Mouse (Mus musculus): Measurements from ENCODE around the gene Gm813. TPM values are rescaled to one million over a fixed set of nuclear protein-coding genes. Genes with fewer than 3 reads are reported as not detected.

The Gm813 gene
- polyA plus RNA-seq, 1 experiment from 2014 or later, result not detected

GRCm38 (mm10) chr16:58638689-58639175, 22.0 kb upstream of the Gm813 start, which contains the start of gene E330017A01Rik:
Gene E330017A01Rik (minus strand): TSS chr16:58638739.
- H3K27ac ChIP-seq (ENCODE audit: low read length), result no peak within 1 kb of the TSS
- no peak within 1 kb of the TSS for H3K4me2 ChIP-seq (ENCODE audit: low read length)
- no peaks in the 10 kb centered on the region for H3K36me3 ChIP-seq (ENCODE audit: control insufficient read depth, insufficient read depth, low read length)
- no peaks in the 10 kb centered on the region for H3K9me3 ChIP-seq (replicated peaks; ENCODE audit: control insufficient read depth, low read length, poor library complexity, severe bottlenecking)
- no peak within 1 kb of the TSS for H3K9ac ChIP-seq (ENCODE audit: low read depth, low read length)
- ATAC-seq, result no peak
- H3K4me3 ChIP-seq (ENCODE audit: low read depth, low read length), result no peak within 1 kb of the TSS
- H3K27me3 ChIP-seq (ENCODE audit: control insufficient read depth, insufficient read depth, low read depth, low read length), result no peaks in the 10 kb centered on the region
- WGBS, result 90% methylated on average over 3 of the region's 3 CpGs
- H3K4me1 ChIP-seq (ENCODE audit: control insufficient read depth, insufficient read depth, low read length), result no peaks in the 10 kb centered on the region

DNA sequence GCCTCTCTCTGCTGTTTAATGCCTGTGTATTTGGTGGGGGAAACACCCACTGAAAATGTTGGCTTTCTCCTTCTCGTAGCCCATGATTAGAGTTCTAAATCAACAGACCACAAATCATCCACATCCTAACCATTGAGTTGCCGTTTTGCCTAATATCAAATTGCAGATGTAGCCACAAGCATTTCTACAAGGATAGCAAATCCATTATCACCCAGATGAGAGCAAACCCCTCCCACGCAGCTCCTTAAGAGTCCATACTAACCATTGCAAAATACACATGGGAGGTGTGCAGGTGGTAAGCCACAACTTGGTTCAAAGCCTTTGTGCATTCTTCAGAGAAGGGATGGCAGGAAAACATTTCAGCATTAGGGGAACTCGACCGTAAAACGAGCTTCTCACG, 21.2 kb upstream of the Gm813 start:
- H3K27me3 ChIP-seq (ENCODE audit: control insufficient read depth, insufficient read depth, low read depth, low read length), result no peaks in the 10 kb centered on the region
- no peaks in the 10 kb centered on the region for H3K36me3 ChIP-seq (ENCODE audit: control insufficient read depth, insufficient read depth, low read length)
- no peaks in the 10 kb centered on the region for H3K4me1 ChIP-seq (ENCODE audit: control insufficient read depth, insufficient read depth, low read length)
- H3K4me2 ChIP-seq (ENCODE audit: low read length), result no peak overlapping the region
- no peak overlapping the region for H3K4me3 ChIP-seq (ENCODE audit: low read depth, low read length)
- WGBS, result 81% methylated on average over 7 of the region's 7 CpGs
- H3K27ac ChIP-seq (ENCODE audit: low read length), result no peak overlapping the region
- H3K9me3 ChIP-seq (replicated peaks; ENCODE audit: control insufficient read depth, low read length, poor library complexity, severe bottlenecking), result no peaks in the 10 kb centered on the region
- no peak for ATAC-seq
- no peak overlapping the region for H3K9ac ChIP-seq (ENCODE audit: low read depth, low read length)

DNA sequence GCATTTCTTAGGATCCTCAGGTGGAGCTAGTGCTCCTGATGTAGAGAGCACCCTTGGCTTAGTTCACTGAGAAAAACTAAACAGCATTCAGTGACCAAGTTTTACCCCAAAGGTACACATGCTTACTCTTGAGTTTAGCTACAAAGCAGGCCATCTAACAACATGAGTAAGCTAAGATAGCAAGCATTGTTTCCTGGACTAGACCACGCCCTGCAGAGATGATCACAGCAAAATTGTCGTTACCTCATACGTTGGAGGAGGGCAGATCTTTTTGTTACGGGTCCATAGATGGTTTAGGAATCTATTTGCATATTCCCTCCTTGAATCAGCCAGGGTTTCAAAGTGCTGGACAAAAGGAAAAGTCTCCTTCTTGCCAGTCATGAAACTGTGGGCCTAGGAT, 20.7 kb upstream of the Gm813 start:
- WGBS, result 87% methylated on average over 4 of the region's 4 CpGs
- Histone ChIP-seq H3K36me3 (ENCODE audit: control insufficient read depth, insufficient read depth, low read length) (no peaks in the 10 kb centered on the region), H3K9me3 (replicated peaks; ENCODE audit: control insufficient read depth, low read length, poor library complexity, severe bottlenecking) (no peaks in the 10 kb centered on the region), H3K4me2 (ENCODE audit: low read length) (no peak overlapping the region), H3K9ac (ENCODE audit: low read depth, low read length) (no peak overlapping the region), H3K27me3 (ENCODE audit: control insufficient read depth, insufficient read depth, low read depth, low read length) (no peaks in the 10 kb centered on the region), H3K27ac (ENCODE audit: low read length) (no peak overlapping the region), H3K4me1 (ENCODE audit: control insufficient read depth, insufficient read depth, low read length) (no peaks in the 10 kb centered on the region), H3K4me3 (ENCODE audit: low read depth, low read length) (no peak overlapping the region)
- ATAC-seq, result no peak

DNA sequence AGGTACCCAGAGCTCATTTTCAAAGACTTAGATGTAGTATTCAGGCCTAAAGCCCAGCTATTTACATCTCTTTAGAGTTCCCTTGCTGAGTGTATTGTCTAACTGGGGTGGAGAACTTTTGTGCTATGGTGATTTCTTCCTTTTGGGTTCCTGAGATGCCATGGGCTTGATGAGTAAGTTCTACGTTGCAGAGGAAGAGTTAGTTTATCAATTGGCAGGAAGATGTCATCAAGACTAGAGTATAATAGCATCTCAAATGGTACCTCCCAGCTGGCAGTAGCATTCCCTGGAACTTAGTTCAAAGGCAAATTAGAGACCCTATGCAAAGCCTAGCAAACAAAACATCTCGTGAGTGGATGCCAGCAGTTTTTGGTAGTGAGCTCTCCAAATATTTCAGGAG, 19.1 kb upstream of the Gm813 start:
- 69% methylated on average over 2 of the region's 2 CpGs for WGBS
- Histone ChIP-seq H3K4me2 (ENCODE audit: low read length) (no peak overlapping the region), H3K4me3 (ENCODE audit: low read depth, low read length) (no peak overlapping the region), H3K27ac (ENCODE audit: low read length) (no peak overlapping the region), H3K27me3 (ENCODE audit: control insufficient read depth, insufficient read depth, low read depth, low read length) (no peaks in the 10 kb centered on the region), H3K9ac (ENCODE audit: low read depth, low read length) (no peak overlapping the region), H3K9me3 (replicated peaks; ENCODE audit: control insufficient read depth, low read length, poor library complexity, severe bottlenecking) (no peaks in the 10 kb centered on the region), H3K36me3 (ENCODE audit: control insufficient read depth, insufficient read depth, low read length) (no peaks in the 10 kb centered on the region), H3K4me1 (ENCODE audit: control insufficient read depth, insufficient read depth, low read length) (no peaks in the 10 kb centered on the region)
- ATAC-seq, result no peak

DNA sequence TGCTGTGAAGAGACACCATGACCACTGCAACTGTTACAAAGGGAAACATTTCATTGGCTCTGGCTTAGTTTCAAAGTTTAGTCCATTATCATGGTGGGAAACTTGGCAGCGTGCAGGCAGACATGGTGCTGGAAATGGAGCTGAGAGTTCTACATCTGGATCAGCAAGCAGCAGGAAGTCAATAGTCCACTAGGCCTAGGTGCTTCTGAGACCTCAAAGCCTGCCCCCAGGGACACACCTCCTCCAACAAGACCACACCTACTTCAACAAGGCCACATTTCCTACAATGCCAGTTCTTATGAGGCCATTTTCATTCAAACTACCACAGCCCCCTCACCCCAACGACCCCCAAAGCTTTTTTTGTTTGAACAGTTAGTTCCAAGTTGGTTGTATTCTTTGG, 13.0 kb upstream of the Gm813 start:
- H3K27ac ChIP-seq (ENCODE audit: low read length), result no peak overlapping the region
- H3K27me3 ChIP-seq (ENCODE audit: control insufficient read depth, insufficient read depth, low read depth, low read length), result no peaks in the 10 kb centered on the region
- no peaks in the 10 kb centered on the region for H3K4me1 ChIP-seq (ENCODE audit: control insufficient read depth, insufficient read depth, low read length)
- H3K4me3 ChIP-seq (ENCODE audit: low read depth, low read length), result no peak overlapping the region
- no peaks in the 10 kb centered on the region for H3K36me3 ChIP-seq (ENCODE audit: control insufficient read depth, insufficient read depth, low read length)
- no peak overlapping the region for H3K4me2 ChIP-seq (ENCODE audit: low read length)
- no peak overlapping the region for H3K9ac ChIP-seq (ENCODE audit: low read depth, low read length)
- H3K9me3 ChIP-seq (replicated peaks; ENCODE audit: control insufficient read depth, low read length, poor library complexity, severe bottlenecking), result no peaks in the 10 kb centered on the region
- 65% methylated on average over 2 of the region's 2 CpGs for WGBS
- ATAC-seq, result no peak

DNA sequence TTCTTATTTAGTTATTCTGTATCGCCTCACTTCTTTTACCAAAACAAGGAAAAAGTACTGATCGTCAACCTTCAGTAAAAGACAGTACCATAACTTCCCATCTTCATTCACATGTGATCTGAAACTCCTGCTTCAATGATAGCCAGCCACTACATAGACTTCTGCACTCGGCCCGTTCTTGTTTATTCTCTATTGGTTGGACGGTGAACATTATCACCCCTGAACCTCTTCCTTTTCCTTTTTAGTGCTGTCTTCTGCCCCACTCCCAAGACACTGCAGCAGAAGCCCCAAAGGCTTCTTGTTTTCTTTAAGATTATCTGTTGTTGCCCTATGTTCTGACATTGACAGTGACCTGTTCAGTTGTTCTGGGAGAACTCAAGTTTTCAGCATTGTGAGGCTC, 12.2 kb upstream of the Gm813 start:
- 96% methylated on average over 5 of the region's 5 CpGs for WGBS
- Histone ChIP-seq H3K27ac (ENCODE audit: low read length) (no peak overlapping the region), H3K9me3 (replicated peaks; ENCODE audit: control insufficient read depth, low read length, poor library complexity, severe bottlenecking) (no peaks in the 10 kb centered on the region), H3K4me2 (ENCODE audit: low read length) (no peak overlapping the region), H3K4me3 (ENCODE audit: low read depth, low read length) (no peak overlapping the region), H3K36me3 (ENCODE audit: control insufficient read depth, insufficient read depth, low read length) (no peaks in the 10 kb centered on the region), H3K9ac (ENCODE audit: low read depth, low read length) (no peak overlapping the region), H3K27me3 (ENCODE audit: control insufficient read depth, insufficient read depth, low read depth, low read length) (no peaks in the 10 kb centered on the region), H3K4me1 (ENCODE audit: control insufficient read depth, insufficient read depth, low read length) (no peaks in the 10 kb centered on the region)
- no peak for ATAC-seq

- 100% methylated on average over 2 of the region's 2 CpGs for WGBS
Measured at GRCm38 (mm10) chr16:58628336-58628680, 11.5 kb upstream of the Gm813 start.

DNA sequence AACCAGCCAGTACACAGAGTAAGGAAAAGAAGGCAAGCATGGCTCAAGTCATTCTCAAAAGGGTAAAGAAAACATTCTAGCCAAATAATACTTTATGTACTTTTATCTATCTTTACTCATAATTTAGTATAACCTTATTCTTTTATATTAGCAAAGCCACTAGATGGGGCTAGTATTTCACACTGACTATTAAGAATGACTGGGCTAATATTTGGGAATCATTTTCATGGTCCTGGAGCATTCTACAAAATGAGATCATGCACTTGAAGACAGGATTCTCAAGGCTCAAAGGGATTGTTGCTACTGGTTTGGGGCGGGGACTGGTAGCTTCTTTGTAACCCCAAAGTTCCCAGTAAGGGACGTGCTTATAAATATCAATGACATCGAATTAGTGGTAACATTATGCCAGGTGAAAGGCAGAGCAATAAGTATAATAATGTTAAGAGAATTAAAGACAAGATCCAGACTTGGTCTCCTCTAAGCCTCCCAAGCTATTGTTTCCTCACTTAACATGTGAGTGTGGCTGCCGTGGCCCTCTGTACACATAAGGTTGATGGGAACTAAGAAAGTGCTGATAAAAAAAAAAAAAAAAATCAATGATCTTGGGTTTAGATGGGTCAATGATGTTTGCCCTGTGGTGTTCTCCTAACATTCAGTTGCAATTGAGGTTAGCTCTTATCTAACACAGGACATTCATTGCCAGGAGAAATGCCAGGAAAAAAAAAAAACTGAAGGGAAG, 11.0 kb upstream of the Gm813 start:
- no peak overlapping the region for H3K9ac ChIP-seq (ENCODE audit: low read depth, low read length)
- no peaks in the 10 kb centered on the region for H3K9me3 ChIP-seq (replicated peaks; ENCODE audit: control insufficient read depth, low read length, poor library complexity, severe bottlenecking)
- H3K36me3 ChIP-seq (ENCODE audit: control insufficient read depth, insufficient read depth, low read length), result no peaks in the 10 kb centered on the region
- H3K4me3 ChIP-seq (ENCODE audit: low read depth, low read length), result no peak overlapping the region
- WGBS, result 94% methylated on average over 4 of the region's 4 CpGs
- H3K27ac ChIP-seq (ENCODE audit: low read length), result no peak overlapping the region
- H3K4me1 ChIP-seq (ENCODE audit: control insufficient read depth, insufficient read depth, low read length), result no peaks in the 10 kb centered on the region
- no peak overlapping the region for H3K4me2 ChIP-seq (ENCODE audit: low read length)
- ATAC-seq, result no peak
- no peaks in the 10 kb centered on the region for H3K27me3 ChIP-seq (ENCODE audit: control insufficient read depth, insufficient read depth, low read depth, low read length)

More at GRCm38 (mm10) chr16:58628336-58628680, 11.5 kb upstream of the Gm813 start:
- H3K4me1 ChIP-seq (ENCODE audit: control insufficient read depth, insufficient read depth, low read length), result no peaks in the 10 kb centered on the region
- H3K4me2 ChIP-seq (ENCODE audit: low read length), result no peak overlapping the region
- no peak for ATAC-seq
- no peak overlapping the region for H3K4me3 ChIP-seq (ENCODE audit: low read depth, low read length)
- no peaks in the 10 kb centered on the region for H3K9me3 ChIP-seq (replicated peaks; ENCODE audit: control insufficient read depth, low read length, poor library complexity, severe bottlenecking)
- no peak overlapping the region for H3K9ac ChIP-seq (ENCODE audit: low read depth, low read length)
- H3K27me3 ChIP-seq (ENCODE audit: control insufficient read depth, insufficient read depth, low read depth, low read length), result no peaks in the 10 kb centered on the region
- H3K36me3 ChIP-seq (ENCODE audit: control insufficient read depth, insufficient read depth, low read length), result no peaks in the 10 kb centered on the region
- no peak overlapping the region for H3K27ac ChIP-seq (ENCODE audit: low read length)

- H3K9ac ChIP-seq (ENCODE audit: low read depth, low read length), result no peak overlapping the region
- H3K4me3 ChIP-seq (ENCODE audit: low read depth, low read length), result no peak overlapping the region
- H3K9me3 ChIP-seq (replicated peaks; ENCODE audit: control insufficient read depth, low read length, poor library complexity, severe bottlenecking), result no peaks in the 10 kb centered on the region
- H3K27me3 ChIP-seq (ENCODE audit: control insufficient read depth, insufficient read depth, low read depth, low read length), result no peaks in the 10 kb centered on the region
- ATAC-seq, result 0 out of 2 replicates have a peak, but pooled peaks have one; percentile 45
- 88% methylated on average over 6 of the region's 6 CpGs for WGBS
- H3K4me1 ChIP-seq (ENCODE audit: control insufficient read depth, insufficient read depth, low read length), result no peaks in the 10 kb centered on the region
- no peak overlapping the region for H3K27ac ChIP-seq (ENCODE audit: low read length)
- no peaks in the 10 kb centered on the region for H3K36me3 ChIP-seq (ENCODE audit: control insufficient read depth, insufficient read depth, low read length)
- H3K4me2 ChIP-seq (ENCODE audit: low read length), result no peak overlapping the region
Measured at GRCm38 (mm10) chr16:58623944-58624343, 7.2 kb upstream of the Gm813 start.

Measured in midbrain, embryonic 16.5 days (tissue).